In genomic region chr14:79699381-79699780, GRCm38 (mm10) we compare ENCODE assay signal across 27 mouse cellular contexts. TPM values are rescaled to one million over a fixed set of nuclear protein-coding genes. Genes with fewer than 3 reads are reported as not detected.
DNase-seq lines count a peak whose midpoint lies in the region; ATAC-seq and TF ChIP-seq lines count a peak whose summit lies in the region.
"Had no signal": no experiment of that assay in that cellular context is flagged by ENCODE, and none has a peak within 500 bp of the region (broad histone marks: within the 10 kb centered on the region; RNA-seq: fewer than 3 reads in every experiment).

No protein-coding gene starts in this region.

- intact Hi-C loops in gastrocnemius, adult 2 months (cut with DNase I), result no loop called here

- DNase-seq in gastrocnemius, adult 2 months, result peak; percentile 18
- DNase-seq in gastrocnemius, adult 8-10 months (ENCODE audit: low spot score in 2 of 2), result no peak
- DNase-seq in hindbrain, embryonic 10.5 days (ENCODE audit: low spot score), result no peak
- DNase-seq in hindbrain, embryonic 11.5 days (ENCODE audit: low spot score), result no peak
- DNase-seq in adrenal gland, adult (ENCODE audit: inconsistent age in 2 of 2, low spot score in 1 of 2), result peak; percentile 74 to 86
- DNase-seq in adrenal gland, postnatal 36 days, result peak; percentile 55 to 80
- DNase-seq in kidney, adult 2 months, result no peak
- no peak for DNase-seq in cerebellum, postnatal 25 days
- DNase-seq: cerebellum, adult 11 months; cerebellum, adult 9-11 months; gastrocnemius, postnatal 10 days; kidney, postnatal 25 days; lung, adult 18-20 months; lung, postnatal 10 days; midbrain, embryonic 14.5 days; right cerebral cortex, postnatal 4 days; thymus, postnatal 25 days had no signal

- no peak for ATAC-seq in hindbrain, embryonic 11.5 days (ENCODE audit: low FRiP score)
- ATAC-seq: forebrain, embryonic 13.5 days; hindbrain, postnatal 0 days; intestine, embryonic 16.5 days; liver, embryonic 12.5 days had no signal

- H3K9ac ChIP-seq in hindbrain, embryonic 11.5 days (ENCODE audit: low read depth, low read length), result no peak overlapping the region
- H3K9ac ChIP-seq: embryonic facial prominence, embryonic 13.5 days; forebrain, embryonic 13.5 days; liver, embryonic 12.5 days; neural tube, embryonic 12.5 days; stomach, embryonic 15.5 days had no signal

- H3K27me3 ChIP-seq in hindbrain, embryonic 10.5 days (ENCODE audit: insufficient read depth, poor library complexity, severe bottlenecking), result no peaks in the 10 kb centered on the region
- no peaks in the 10 kb centered on the region for H3K27me3 ChIP-seq in hindbrain, embryonic 11.5 days (ENCODE audit: control insufficient read depth, insufficient read depth, low read length)
- no peaks in the 10 kb centered on the region for H3K27me3 ChIP-seq in kidney, adult 2 months (replicated peaks; ENCODE audit: control insufficient read depth, insufficient read depth, low read length)
- H3K27me3 ChIP-seq: embryonic facial prominence, embryonic 13.5 days; forebrain, embryonic 13.5 days; liver, embryonic 12.5 days; neural tube, embryonic 12.5 days; stomach, embryonic 15.5 days had no signal

- H3K9me3 ChIP-seq in hindbrain, embryonic 10.5 days, result no peaks in the 10 kb centered on the region
- no peaks in the 10 kb centered on the region for H3K9me3 ChIP-seq in hindbrain, embryonic 11.5 days (ENCODE audit: control insufficient read depth, low read length)
- H3K9me3 ChIP-seq: embryonic facial prominence, embryonic 13.5 days; forebrain, embryonic 13.5 days; liver, embryonic 12.5 days; neural tube, embryonic 12.5 days; stomach, embryonic 15.5 days had no signal

- H3K4me1 ChIP-seq in hindbrain, embryonic 10.5 days (replicated peaks), result peaks cover 39% of the 10 kb centered on the region
- H3K4me1 ChIP-seq in hindbrain, embryonic 11.5 days (replicated peaks; ENCODE audit: control insufficient read depth, insufficient read depth, low read length), result 0 out of 2 replicates have a peak, but pooled peaks cover 6% of the 10 kb centered on the region
- H3K4me1 ChIP-seq in kidney, adult 2 months (ENCODE audit: control insufficient read depth, insufficient read depth, low read length), result no peaks in the 10 kb centered on the region
- H3K4me1 ChIP-seq: liver, embryonic 12.5 days had no signal

- H3K27ac ChIP-seq in gastrocnemius, adult 2 months, result no peak overlapping the region
- H3K27ac ChIP-seq in hindbrain, embryonic 10.5 days, result peak overlapping the region; percentile 30
- no peak overlapping the region for H3K27ac ChIP-seq in hindbrain, embryonic 11.5 days (ENCODE audit: low read depth, low read length)
- no peak overlapping the region for H3K27ac ChIP-seq in kidney, adult 2 months (ENCODE audit: insufficient read depth, low read depth, low read length)
- H3K27ac ChIP-seq: embryonic facial prominence, embryonic 13.5 days; forebrain, embryonic 13.5 days; hindbrain, postnatal 0 days; layer of hippocampus, adult 2 months; liver, embryonic 12.5 days; neural tube, embryonic 12.5 days; stomach, embryonic 15.5 days had no signal

- TF ChIP-seq POLR2A in kidney, adult 2 months (IDR thresholded peaks at IDR 0.05; ENCODE audit: low read depth, low read length), result no peak

- 60% methylated on average over 6 of the region's 6 CpGs for WGBS in hindbrain, embryonic 10.5 days
- 59% methylated on average over 6 of the region's 6 CpGs for WGBS in hindbrain, embryonic 11.5 days
- WGBS in kidney, adult 2 months, result 44% methylated on average over 6 of the region's 6 CpGs

- no peaks in the 10 kb centered on the region for H3K36me3 ChIP-seq in hindbrain, embryonic 10.5 days
- H3K36me3 ChIP-seq in hindbrain, embryonic 11.5 days (ENCODE audit: control insufficient read depth, insufficient read depth, low read length), result no peaks in the 10 kb centered on the region
- no peaks in the 10 kb centered on the region for H3K36me3 ChIP-seq in kidney, adult 2 months (ENCODE audit: control insufficient read depth, insufficient read depth, low read length)
- H3K36me3 ChIP-seq: embryonic facial prominence, embryonic 13.5 days; liver, embryonic 12.5 days; neural tube, embryonic 12.5 days; stomach, embryonic 15.5 days had no signal

- no peak overlapping the region for H3K4me2 ChIP-seq in hindbrain, embryonic 11.5 days (replicated peaks; ENCODE audit: low read depth, low read length)
- H3K4me2 ChIP-seq: embryonic facial prominence, embryonic 13.5 days; forebrain, embryonic 13.5 days; liver, embryonic 12.5 days; neural tube, embryonic 12.5 days; stomach, embryonic 15.5 days had no signal

- TF ChIP-seq CTCF in gastrocnemius, adult 2 months (IDR thresholded peaks at IDR 0.05), result no peak
- TF ChIP-seq CTCF in kidney, adult 2 months (conservative IDR thresholded peaks at IDR 0.05; ENCODE audit: insufficient read depth, insufficient read length, low read depth, low read length), result no peak

- H3K4me3 ChIP-seq in gastrocnemius, adult 2 months, result no peak overlapping the region
- no peak overlapping the region for H3K4me3 ChIP-seq in hindbrain, embryonic 10.5 days
- no peak overlapping the region for H3K4me3 ChIP-seq in hindbrain, embryonic 11.5 days (ENCODE audit: low read depth, low read length)
- H3K4me3 ChIP-seq in kidney, adult 2 months (ENCODE audit: insufficient read depth, low read depth, low read length), result no peak overlapping the region
- H3K4me3 ChIP-seq: embryonic facial prominence, embryonic 13.5 days; erythroblast, embryonic 14.5 days; forebrain, embryonic 13.5 days; layer of hippocampus, adult 2 months; liver, embryonic 12.5 days; neural tube, embryonic 12.5 days; stomach, embryonic 15.5 days had no signal

RNA-seq across cellular contexts. Expression of gene Cnmd, which starts 37.4 kb away (rescaled TPM):
- total RNA-seq in gastrocnemius, adult 2 months (2021), result under 1 TPM in 1 of 2 experiments, not detected in 1; 0.73 TPM
- under 1 TPM in 3 of 4 experiments, not detected in 1; 0.22 to 0.94 (median 0.83) TPM for total RNA-seq in gastrocnemius, adult 8-10 months (2022)
- polyA plus RNA-seq in hindbrain, embryonic 10.5 days (2016; fragmentation: Nextera tagmentation; extraction: Ambion mirVana), result 17.3 and 20.8 TPM in 2 replicates
- polyA plus RNA-seq in hindbrain, embryonic 11.5 days (2014; fragmentation: Nextera tagmentation; extraction: Ambion mirVana), result 20.0 and 20.9 TPM in 2 replicates
- total RNA-seq in adrenal gland, postnatal 36 days (2021), result under 1 TPM; 0.60 to 0.92 TPM
- 0.09 and 0.20 TPM in 2 replicates for polyA plus RNA-seq in kidney, adult 2 months (2012; rRNA removed)
- total RNA-seq: megakaryocyte-erythroid progenitor cell, adult 5-6 weeks had no signal
- polyA plus RNA-seq: erythroblast, embryonic 14.5 days; liver, embryonic 12.5 days had no signal

Comparison
In these comparisons a context has a peak if more than half of its experiments do, and no peak if none do; other contexts are left out.
1. DNase-seq: peak in gastrocnemius, adult 2 months (single experiment), adrenal gland, adult (2 of 2) and adrenal gland, postnatal 36 days (2 of 2); none in gastrocnemius, adult 8-10 months (0 of 2), hindbrain, embryonic 10.5 days (single experiment), hindbrain, embryonic 11.5 days (single experiment), kidney, adult 2 months (single experiment) and cerebellum, postnatal 25 days (0 of 2).